Mouse (Mus musculus): Measurements from ENCODE around the gene Hist1h2ag. TPM values are rescaled to one million over a fixed set of nuclear protein-coding genes. Genes with fewer than 3 reads are reported as not detected.

Gene Hist1h2ag
- total RNA-seq, 2 experiments from 2014 or later = 373 to 414 TPM

- DNase-seq (ENCODE audit: low spot score in 2 of 2) = no peak
Observed at GRCm38 (mm10) chr13:22037415-22037814, 5.3 kb downstream of the Hist1h2ag start.

GRCm38 (mm10) chr13:22036986-22037385 is 5.8 kb downstream of the Hist1h2ag start:
- DNase-seq (ENCODE audit: low spot score in 2 of 2) = no peak

GRCm38 (mm10) chr13:22036149-22036956 is 6.4 kb downstream of the Hist1h2ag start:
- no peak for DNase-seq (ENCODE audit: low spot score in 2 of 2)

GRCm38 (mm10) chr13:22035267-22036148 is 7.2 kb downstream of the Hist1h2ag start, which contains the start of the genes Hist1h2ah and Hist1h2bk:
Gene Hist1h2ah (minus strand): TSS chr13:22035568.
Gene Hist1h2bk (plus strand): TSS chr13:22035870.
- peak; percentile 36 to 69 for DNase-seq (ENCODE audit: low spot score in 2 of 2)

- no peak for DNase-seq (ENCODE audit: low spot score in 2 of 2)
Observed at GRCm38 (mm10) chr13:22034443-22035266, 8.1 kb downstream of the Hist1h2ag start.

- DNase-seq (ENCODE audit: low spot score in 2 of 2) = no peak
Observed at GRCm38 (mm10) chr13:22033741-22034442, 8.9 kb downstream of the Hist1h2ag start.

GRCm38 (mm10) chr13:22030493-22030892 is 12.3 kb downstream of the Hist1h2ag start:
- no peak for DNase-seq (ENCODE audit: low spot score in 2 of 2)

GRCm38 (mm10) chr13:22029928-22030327 is 12.8 kb downstream of the Hist1h2ag start:
- DNase-seq (ENCODE audit: low spot score in 2 of 2) = no peak

- peak; percentile 87 to 92 for DNase-seq (ENCODE audit: low spot score in 2 of 2)
Observed at GRCm38 (mm10) chr13:22028673-22029460, 13.9 kb downstream of the Hist1h2ag start.

- DNase-seq (ENCODE audit: low spot score in 2 of 2) = peak; percentile 75 to 81
Observed at GRCm38 (mm10) chr13:22026058-22027031, 16.4 kb downstream of the Hist1h2ag start.

- DNase-seq (ENCODE audit: low spot score in 2 of 2) = peak; percentile 50 to 51
Observed at GRCm38 (mm10) chr13:22022241-22022640, 20.5 kb downstream of the Hist1h2ag start.

- no peak for DNase-seq (ENCODE audit: low spot score in 2 of 2)
Observed at GRCm38 (mm10) chr13:22021581-22021980, 21.2 kb downstream of the Hist1h2ag start.

- DNase-seq (ENCODE audit: low spot score in 2 of 2) = peak in 1 of 2 experiments; percentile 21
Observed at GRCm38 (mm10) chr13:22020901-22021339, 21.8 kb downstream of the Hist1h2ag start.

GRCm38 (mm10) chr13:22019934-22020835 is 22.6 kb downstream of the Hist1h2ag start:
- DNase-seq (ENCODE audit: low spot score in 2 of 2) = no peak

- DNase-seq (ENCODE audit: low spot score in 2 of 2) = peak; percentile 18 to 49
Observed at GRCm38 (mm10) chr13:22015479-22016450, 27.0 kb downstream of the Hist1h2ag start.

- no peak for DNase-seq (ENCODE audit: low spot score in 2 of 2)
Observed at GRCm38 (mm10) chr13:22014411-22014845, 28.3 kb downstream of the Hist1h2ag start.

Data from adrenal gland, postnatal 4 days (tissue).